Mouse (Mus musculus) left cerebral cortex, postnatal 36 days (tissue): ENCODE data around the gene Cep295nl. TPM values are rescaled to one million over a fixed set of nuclear protein-coding genes. Genes with fewer than 3 reads are reported as not detected.
A peak's percentile ranks its signal among the peaks of the same experiment; 100 is the strongest.

Source experiments
- DNase-seq, 2 experiments: peaks; one replicate each; pipeline ENCODE4 v3.0.0; 2021 to 2022; ENCODE audit warnings: low spot score in 2 of 2, mixed read lengths in 1 of 2
- intact Hi-C: fragments of 180-260 bp; cut with DNase I; formaldehyde crosslinking; loops from one replicate; pipeline ENCODE4 v1.15.1; 2025
- total RNA-seq, 2 experiments: library from RNA; stranded (reverse); gene quantifications; 2 replicates each; pipeline ENCODE4 v1.2.3; 2021

The Cep295nl gene
- total RNA-seq, 2 experiments from 2014 or later: 1.3 to 1.8 TPM

DNA sequence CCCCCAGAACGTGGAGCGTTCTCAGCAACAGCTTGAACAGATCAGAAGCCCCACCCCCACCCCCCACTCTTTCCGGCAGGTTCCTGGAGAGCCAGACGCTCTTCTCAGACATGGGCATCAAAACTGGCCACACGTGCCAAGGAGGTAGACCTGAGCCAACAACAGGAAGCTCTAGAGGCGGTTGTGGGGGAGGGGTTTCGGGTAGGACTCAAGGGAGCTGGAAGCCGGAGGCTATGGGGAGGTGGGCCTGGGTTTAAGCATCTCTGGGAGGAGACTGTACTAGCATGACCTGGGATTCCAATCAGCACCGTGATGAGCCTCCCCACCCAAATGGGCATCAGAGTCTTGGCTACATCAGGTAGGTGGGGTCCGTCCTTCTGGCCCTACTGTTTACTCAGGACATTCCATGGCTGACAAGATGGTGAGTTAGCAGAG is 18.6 kb upstream of the Cep295nl start:
- intact Hi-C loops: no loop called here
- no peak for DNase-seq

DNA sequence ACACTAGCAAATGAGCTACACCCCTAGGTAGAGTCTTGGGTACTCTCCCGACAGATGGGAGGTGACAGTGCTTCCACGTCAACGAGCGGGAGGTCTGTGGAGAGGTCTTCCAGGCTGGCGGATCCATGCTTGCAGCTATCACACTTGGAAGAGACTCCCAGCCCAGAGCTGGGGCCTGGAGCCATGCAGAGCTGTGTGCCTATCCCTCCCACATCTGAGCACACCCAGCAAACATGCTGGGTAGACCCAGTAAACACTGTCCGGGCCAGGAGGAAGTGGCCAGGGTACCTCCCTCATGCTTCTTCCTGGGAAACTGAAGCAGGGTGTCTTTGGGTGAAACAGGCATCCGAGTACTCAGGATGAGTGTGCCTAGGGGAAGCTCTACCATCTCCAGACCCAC is 18.2 kb upstream of the Cep295nl start:
- intact Hi-C loops: no loop called here
- DNase-seq: no peak

DNA sequence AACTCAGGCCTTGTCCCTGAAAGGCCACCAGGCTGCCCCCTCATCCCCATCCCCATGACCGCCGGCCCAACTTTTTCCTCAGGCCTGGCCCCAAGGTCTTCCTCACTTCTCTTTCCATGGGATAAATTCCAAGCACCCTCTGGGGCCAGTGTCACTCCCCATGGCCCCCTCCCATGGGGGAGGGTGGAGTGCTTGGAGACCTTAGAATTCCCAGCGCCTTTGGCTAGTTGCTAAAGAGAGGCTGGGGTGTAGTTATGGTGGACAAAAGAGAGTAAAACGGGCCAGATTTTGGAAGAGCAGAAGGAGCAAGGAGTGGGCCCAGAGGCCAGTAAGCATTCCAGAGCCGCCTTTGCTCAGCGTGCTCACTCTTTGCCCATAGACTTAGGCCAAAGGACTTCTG is 13.3 kb upstream of the Cep295nl start, which contains the start of gene Timp2:
Gene Timp2, minus strand, starts transcription at position 101 of the 400 bp plus-strand sequence.
- intact Hi-C loops: loop anchor here (5.0 kb wide), 1 partner anchor 38 kb away; no protein-coding TSS in a partner anchor

GRCm38 (mm10) chr11:118355205-118355604 is 12.9 kb upstream of the Cep295nl start:
- intact Hi-C loops: loop anchor here (5.0 kb wide), 1 partner anchor 38 kb away; no protein-coding TSS in a partner anchor
- DNase-seq: peak; percentile 85 to 86

More for the DNA sequence above, 13.3 kb upstream of the Cep295nl start, which contains the start of gene Timp2:
- no peak for DNase-seq

DNA sequence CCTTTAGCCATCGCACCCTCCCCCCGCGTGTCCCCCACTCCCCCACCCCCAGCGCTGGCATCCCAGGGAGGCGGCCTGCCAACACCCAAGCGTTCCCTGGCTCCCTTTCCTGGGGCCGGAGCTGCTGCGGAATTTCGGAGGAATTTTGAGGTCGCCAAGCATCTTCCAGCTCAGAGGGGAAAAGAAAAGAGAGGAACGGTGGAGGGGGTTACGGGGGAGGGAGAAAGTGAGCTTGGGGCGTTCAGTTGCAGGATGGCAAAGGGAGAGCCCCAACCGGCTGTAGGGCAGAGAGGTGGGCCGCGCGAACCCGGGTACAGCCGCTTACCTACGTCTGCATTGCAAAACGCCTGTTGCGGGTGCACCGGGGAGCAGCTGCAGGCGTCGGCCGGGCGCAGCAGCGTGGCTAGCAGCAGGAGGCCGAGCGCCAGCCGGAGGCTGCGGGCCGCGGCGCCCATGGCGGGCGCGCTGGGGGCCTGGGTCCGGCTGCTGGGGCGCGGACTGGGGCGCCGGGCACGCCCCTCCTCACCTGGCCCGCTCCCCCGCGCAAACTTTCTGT is 12.4 kb upstream of the Cep295nl start:
- intact Hi-C loops: loop anchor here (5.0 kb wide), 1 partner anchor 37 kb away; no protein-coding TSS in a partner anchor
- DNase-seq: peak; percentile 42

- intact Hi-C loops: no loop called here
- no peak for DNase-seq
These were observed 7.2 kb upstream of the Cep295nl start for GRCm38 (mm10) chr11:118349494-118349893.

GRCm38 (mm10) chr11:118348877-118349276 is 6.6 kb upstream of the Cep295nl start:
- DNase-seq: no peak
- intact Hi-C loops: no loop called here

- DNase-seq: no peak
- intact Hi-C loops: no loop called here
These were observed 6.1 kb upstream of the Cep295nl start for GRCm38 (mm10) chr11:118348419-118348818.

DNA sequence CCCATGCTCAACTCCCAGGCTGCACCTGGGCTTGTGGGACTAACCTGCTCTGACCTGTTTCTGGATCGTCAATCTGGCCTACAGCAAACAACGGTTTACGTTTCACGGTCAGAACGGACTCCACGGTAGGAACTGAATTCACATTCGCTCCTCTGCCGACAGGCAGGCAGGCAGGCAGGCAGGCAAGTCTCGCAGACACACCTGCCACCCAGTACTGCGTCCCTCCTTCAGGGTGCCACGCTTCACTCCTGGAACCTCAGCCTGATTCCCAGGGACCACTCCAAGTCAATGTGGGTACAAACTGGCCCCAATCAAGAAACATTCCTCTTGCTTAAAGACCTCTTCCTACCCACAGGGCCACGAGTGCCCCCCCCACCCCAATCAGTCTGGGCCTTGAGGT is 5.6 kb upstream of the Cep295nl start:
- intact Hi-C loops: no loop called here
- DNase-seq: no peak

GRCm38 (mm10) chr11:118347391-118347790 is 5.1 kb upstream of the Cep295nl start:
- DNase-seq: no peak
- intact Hi-C loops: no loop called here

DNA sequence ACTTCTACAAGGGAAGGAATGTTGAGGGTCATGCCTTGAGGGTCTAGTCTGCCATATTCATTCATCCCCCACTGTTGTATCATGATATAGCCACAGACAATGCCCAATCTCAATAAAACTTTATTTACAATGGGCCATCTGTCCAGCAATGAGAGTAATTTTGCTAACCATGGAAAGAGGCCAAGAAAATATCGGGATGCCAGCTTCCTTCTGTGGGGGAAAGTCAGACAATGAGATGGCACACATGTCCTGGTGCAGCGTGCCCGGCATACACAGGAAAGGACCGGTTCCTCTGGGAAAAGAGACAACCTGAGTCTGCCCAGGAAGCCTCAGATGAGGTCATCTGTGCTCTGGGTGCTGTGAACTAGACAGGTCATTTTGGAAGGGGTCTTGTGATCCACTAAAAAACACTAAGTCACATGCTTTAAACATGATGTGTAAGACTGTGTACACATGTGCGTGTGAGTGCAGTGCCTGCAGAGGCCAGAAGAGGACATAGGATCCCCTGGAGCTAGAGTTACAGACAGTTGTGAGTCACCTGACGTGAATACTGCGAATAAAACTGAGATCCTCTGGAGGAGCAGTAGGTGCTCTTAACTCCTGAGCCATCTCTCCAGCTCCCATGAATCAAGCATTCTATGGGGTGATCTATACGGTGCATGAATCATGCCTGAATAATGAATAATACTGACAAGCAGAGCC is 4.2 kb upstream of the Cep295nl start:
- no peak for DNase-seq
- intact Hi-C loops: no loop called here

DNA sequence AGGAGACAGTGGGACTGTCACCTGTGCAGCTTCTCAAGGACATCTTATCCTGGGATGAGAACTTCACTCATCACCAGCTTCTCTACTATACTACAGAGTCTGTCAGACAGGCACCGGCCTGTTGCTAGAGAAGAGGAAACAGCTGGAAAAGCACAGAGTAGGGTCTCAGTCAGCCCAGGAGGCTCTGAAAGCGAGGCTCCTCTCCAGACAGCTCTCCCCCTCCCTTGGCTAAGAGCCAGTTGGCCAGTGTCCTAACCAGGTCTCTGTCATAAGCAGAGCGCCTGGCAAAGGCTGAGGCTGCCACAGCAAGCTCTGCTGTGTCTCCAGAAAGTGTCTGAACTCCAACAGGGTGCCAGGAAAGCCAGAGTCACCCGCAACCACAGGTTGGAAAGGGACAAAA is 3.4 kb upstream of the Cep295nl start:
- intact Hi-C loops: no loop called here
- DNase-seq: no peak

DNA sequence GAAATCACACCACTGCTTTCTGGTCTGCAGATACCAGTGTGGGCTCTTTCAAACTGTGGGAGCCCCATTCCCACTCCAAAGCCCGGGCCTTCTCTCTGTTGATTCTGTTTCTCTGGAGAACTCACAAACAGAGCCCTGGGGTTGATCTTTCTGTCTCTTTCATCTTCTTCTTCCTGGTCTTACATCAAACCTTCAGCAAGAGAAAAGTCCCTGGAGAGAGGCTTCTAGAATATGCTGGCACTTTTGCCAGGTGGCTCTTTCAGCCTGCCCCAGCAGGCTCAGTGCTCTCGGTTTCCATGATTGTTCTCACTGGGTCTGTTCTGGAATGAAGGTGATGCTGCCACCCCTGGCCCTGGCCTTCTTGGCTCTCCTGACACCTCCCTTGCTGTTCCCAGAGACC is 1.3 kb upstream of the Cep295nl start:
- no peak for DNase-seq

GRCm38 (mm10) chr11:118337491-118338168 is 4.7 kb downstream of the Cep295nl start:
- DNase-seq: peak; percentile 47 to 69

More for the DNA sequence above, 1.3 kb upstream of the Cep295nl start:
- intact Hi-C loops: no loop called here

DNA sequence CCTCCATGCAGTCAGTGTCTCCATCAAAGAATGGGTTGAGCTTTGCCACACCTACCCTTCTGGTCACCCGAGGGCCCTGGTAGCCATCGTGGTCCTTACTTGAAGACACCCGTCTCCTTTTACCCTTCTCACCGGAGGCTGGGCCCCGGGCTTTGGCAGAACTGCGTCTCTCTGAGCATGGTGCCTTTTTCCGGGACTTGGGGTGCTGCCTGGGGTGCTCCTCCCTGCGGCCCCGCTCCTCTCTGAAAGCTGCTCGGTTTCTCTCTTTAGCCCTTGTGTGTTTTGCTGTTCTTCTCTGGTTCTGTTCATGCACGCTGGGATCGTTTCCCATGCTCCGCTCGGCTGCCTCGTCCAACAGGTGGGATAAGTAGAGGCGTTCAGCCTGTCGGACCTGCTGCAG is 8.9 kb downstream of the Cep295nl start:
- intact Hi-C loops: no loop called here
- no peak for DNase-seq

More at GRCm38 (mm10) chr11:118337491-118338168, 4.7 kb downstream of the Cep295nl start:
- intact Hi-C loops: no loop called here

DNA sequence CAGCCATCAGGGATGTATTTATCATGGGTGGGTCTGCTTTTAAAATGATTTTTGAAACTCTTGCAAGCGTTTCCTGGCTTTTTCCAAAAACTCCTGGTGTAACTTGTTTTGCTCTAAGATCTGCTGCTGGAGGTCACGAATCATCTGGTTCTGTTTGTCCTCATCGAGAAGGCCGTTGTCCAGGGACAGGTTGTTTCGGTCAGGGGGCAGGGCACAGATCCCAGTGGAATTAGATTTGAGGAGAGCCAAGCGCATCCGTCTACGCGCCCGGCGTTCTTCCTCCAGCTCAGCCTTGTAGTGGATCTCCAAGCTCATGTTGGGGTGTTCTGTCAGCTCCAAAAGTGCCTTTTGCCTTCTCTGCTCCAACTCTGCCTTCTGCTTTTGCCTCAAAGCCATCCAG is 9.9 kb downstream of the Cep295nl start:
- DNase-seq: no peak
- intact Hi-C loops: no loop called here

DNA sequence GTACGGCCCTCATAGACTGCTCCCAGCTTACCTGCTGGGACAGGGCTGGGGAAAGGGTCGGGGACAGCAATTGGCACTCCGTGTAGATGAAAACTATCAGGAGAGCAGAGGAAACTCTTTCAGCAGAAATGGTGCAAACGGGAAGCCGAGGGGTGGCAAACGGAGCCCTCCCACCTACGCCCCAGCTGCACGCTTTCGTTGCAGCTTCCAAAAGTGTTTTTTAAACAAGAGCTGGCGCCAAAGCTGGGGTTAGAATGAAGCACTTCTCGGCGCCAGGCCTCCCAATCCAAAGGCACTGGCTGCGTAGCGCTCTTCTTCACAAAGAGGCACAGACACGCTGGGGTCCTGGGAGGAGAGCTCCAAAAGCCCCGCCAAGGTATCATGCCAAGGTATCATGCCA is 11.5 kb downstream of the Cep295nl start:
- intact Hi-C loops: no loop called here
- DNase-seq: peak; percentile 68 to 76

- DNase-seq: no peak
- intact Hi-C loops: no loop called here
These were observed 11.9 kb downstream of the Cep295nl start for GRCm38 (mm10) chr11:118330361-118330760.

GRCm38 (mm10) chr11:118328947-118329346 is 13.4 kb downstream of the Cep295nl start:
- DNase-seq: no peak
- intact Hi-C loops: no loop called here

DNA sequence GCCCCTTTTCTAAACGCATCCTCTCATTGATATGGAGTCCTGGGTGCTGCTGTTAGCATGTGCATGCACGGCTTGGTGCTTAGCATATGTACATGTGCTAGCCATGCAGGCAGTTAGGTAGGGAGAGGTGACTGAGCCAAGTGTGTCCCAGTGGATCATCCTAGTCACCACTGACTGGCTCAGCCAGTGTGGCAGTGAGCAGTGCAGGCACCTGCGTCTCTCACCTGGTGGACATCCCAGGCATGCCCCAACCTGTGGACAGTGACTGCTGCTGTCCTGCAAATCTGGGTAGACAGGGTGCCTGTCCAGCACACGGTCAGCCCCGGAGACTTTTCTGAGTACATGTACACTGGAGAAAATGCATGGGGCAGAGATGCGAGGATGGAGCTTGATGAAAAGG is 13.8 kb downstream of the Cep295nl start:
- DNase-seq: no peak
- intact Hi-C loops: no loop called here
